Mouse (Mus musculus) CH12.LX (cell line): ENCODE data around the gene Fscn1. TPM values are rescaled to one million over a fixed set of nuclear protein-coding genes. Genes with fewer than 3 reads are reported as not detected.
A peak's percentile ranks its signal among the peaks of the same experiment; 100 is the strongest.

Experiments
- DNase-seq: peaks from one replicate; pipeline ENCODE4 v3.0.0-alpha.2; 2013; ENCODE audit errors: extremely low read depth
- H3K27ac ChIP-seq: 2 replicates; pipeline ENCODE4 v1.5.1; 2012; ENCODE audit warnings: low read depth, mild to moderate bottlenecking, control low read depth, moderate library complexity; ENCODE audit not compliant: insufficient read depth
- H3K27me3 ChIP-seq: replicated peaks from 2 replicates; pipeline ENCODE3; 2012; ENCODE audit warnings: inconsistent platforms
- H3K36me3 ChIP-seq, 2 experiments: replicated peaks in 1 of 2; 2 replicates each; pipeline versions ENCODE3 to v1.6.1; 2012; ENCODE audit warnings: inconsistent platforms in 1 of 2, low read length in 1 of 2, mild to moderate bottlenecking in 1 of 2, mixed read lengths in 1 of 2, moderate library complexity in 1 of 2; ENCODE audit not compliant: control insufficient read depth in 1 of 2, insufficient read depth in 1 of 2
- H3K4me1 ChIP-seq, 2 experiments: 2 replicates each; pipeline ENCODE4 v1.6.1; 2012; ENCODE audit warnings: inconsistent platforms in 1 of 2, moderate library complexity in 1 of 2; ENCODE audit not compliant: insufficient read depth in 2 of 2, control insufficient read depth in 1 of 2
- H3K4me2 ChIP-seq: 2 replicates; pipeline ENCODE4 v1.6.1; 2012; ENCODE audit warnings: low read depth, mild to moderate bottlenecking, control low read depth; ENCODE audit not compliant: poor library complexity, insufficient read depth, severe bottlenecking
- H3K4me3 ChIP-seq, 3 experiments: fragments of 150-350 bp in 1 of 3; sonication (generic) in 1 of 3; replicated peaks in 1 of 3; 2 replicates each; pipeline versions ENCODE3 to v1.5.1; 2011 to 2012; ENCODE audit warnings: low read depth in 2 of 3, low read length in 2 of 3, mild to moderate bottlenecking in 2 of 3, moderate library complexity in 2 of 3, control low read depth in 1 of 3, improper control_type of control experiment in 1 of 3, inconsistent platforms in 1 of 3, mixed read lengths in 1 of 3; ENCODE audit not compliant: poor library complexity in 1 of 3
- H3K79me2 ChIP-seq: replicated peaks from 2 replicates; pipeline ENCODE4 v1.6.1; 2012; ENCODE audit warnings: mild to moderate bottlenecking, moderate library complexity; ENCODE audit not compliant: control insufficient read depth, poor library complexity, insufficient read depth, severe bottlenecking; ENCODE audit errors: extremely low read depth
- H3K9ac ChIP-seq: 2 replicates; pipeline ENCODE4 v1.6.1; 2012; ENCODE audit warnings: low read depth, mild to moderate bottlenecking, control low read depth, moderate library complexity; ENCODE audit not compliant: insufficient read depth
- H3K9me3 ChIP-seq: replicated peaks from 2 replicates; pipeline ENCODE3; 2012; ENCODE audit warnings: low read length, inconsistent platforms, mixed read lengths
- BHLHE40 ChIP-seq: IDR thresholded peaks from 2 replicates; pipeline ENCODE4 v1.6.1; 2011; ENCODE audit warnings: mild to moderate bottlenecking, low read depth, low read length, improper control_type of control experiment
- CHD1 ChIP-seq: IDR thresholded peaks from 2 replicates; pipeline ENCODE4 v1.6.1; 2012; ENCODE audit warnings: low read depth, low read length, improper control_type of control experiment, inconsistent platforms
- CTCF ChIP-seq, 2 experiments: IDR thresholded peaks in 1 of 2; conservative IDR thresholded peaks in 1 of 2; 2 replicates each; pipeline ENCODE4 v1.5.1; 2011 to 2012; ENCODE audit warnings: low read depth in 2 of 2, low read length in 2 of 2, improper control_type of control experiment in 1 of 2, inconsistent platforms in 1 of 2, mild to moderate bottlenecking in 1 of 2, moderate library complexity in 1 of 2
- ETS1 ChIP-seq: conservative IDR thresholded peaks from 2 replicates; pipeline ENCODE4 v1.6.1; 2012; ENCODE audit warnings: low read depth, mild to moderate bottlenecking, inconsistent platforms, low read length, improper control_type of control experiment, moderate library complexity
- IRF4 ChIP-seq: IDR thresholded peaks from 2 replicates; pipeline ENCODE4 v1.6.1; 2014; ENCODE audit warnings: low read depth, mild to moderate bottlenecking, inconsistent platforms, low read length, improper control_type of control experiment
- KAT2A ChIP-seq: IDR thresholded peaks from 2 replicates; pipeline ENCODE4 v1.6.1; 2012; ENCODE audit warnings: low read length, improper control_type of control experiment, inconsistent platforms; ENCODE audit not compliant: insufficient replicate concordance
- MAX ChIP-seq: IDR thresholded peaks from 2 replicates; pipeline ENCODE4 v1.6.1; 2011; ENCODE audit warnings: low read length, improper control_type of control experiment
- MAZ ChIP-seq: IDR thresholded peaks from 2 replicates; pipeline ENCODE4 v1.6.1; 2012; ENCODE audit warnings: low read depth, mild to moderate bottlenecking, inconsistent platforms, low read length, improper control_type of control experiment, moderate library complexity
- MEF2A ChIP-seq: IDR thresholded peaks from 2 replicates; pipeline ENCODE4 v1.6.1; 2014; ENCODE audit warnings: low read depth, mild to moderate bottlenecking, inconsistent platforms, low read length, improper control_type of control experiment, borderline replicate concordance
- RCOR1 ChIP-seq: conservative IDR thresholded peaks from 2 replicates; pipeline ENCODE4 v1.6.1; 2012; ENCODE audit warnings: low read depth, mild to moderate bottlenecking, inconsistent platforms, low read length, improper control_type of control experiment
- SIN3A ChIP-seq: IDR thresholded peaks from 2 replicates; pipeline ENCODE4 v1.6.1; 2012; ENCODE audit warnings: low read length, improper control_type of control experiment, inconsistent platforms
- UBTF ChIP-seq: IDR thresholded peaks from 2 replicates; pipeline ENCODE4 v1.6.1; 2012; ENCODE audit warnings: low read depth, mild to moderate bottlenecking, inconsistent platforms, low read length, improper control_type of control experiment, moderate library complexity
- dilution Hi-C: fragments of 300-500 bp; cut with MboI; formaldehyde crosslinking; loops from 2 replicates; pipeline ENCODE4 v1.14.3; 2020; ENCODE audit warnings: low sequenced_read_pairs; ENCODE audit not compliant: extremely low pct_unique_long_range_greater_than_20kb, extremely low pct_ligation_motif_present
- in situ Hi-C: fragments of 300-500 bp; cut with MboI; formaldehyde crosslinking; loops from 3 replicates; pipeline ENCODE4 v1.14.3; 2019; ENCODE audit warnings: low sequenced_read_pairs, low pct_ligation_motif_present, low pct_unique_long_range_greater_than_20kb, mixed read lengths
- polyA plus RNA-seq: library from polyadenylated mRNA; unstranded; fragments of >175 nt; gene quantifications from 2 replicates; pipeline ENCODE4 v1.2.1, GENCODE M21; 2012; ENCODE audit warnings: low read depth; ENCODE audit not compliant: insufficient read length
- total RNA-seq, 2 experiments: library from RNA; depleted of rRNA; stranded (reverse); fragments of 300-350 nt in 1 of 2; fragments of >200 nt in 1 of 2; gene quantifications; 2 replicates each; pipeline ENCODE4 v1.2.3; 2012 to 2014

Gene Fscn1
- total and polyA plus RNA-seq, 3 experiments: 19.7 to 75.7 (median 65.3) TPM

DNA sequence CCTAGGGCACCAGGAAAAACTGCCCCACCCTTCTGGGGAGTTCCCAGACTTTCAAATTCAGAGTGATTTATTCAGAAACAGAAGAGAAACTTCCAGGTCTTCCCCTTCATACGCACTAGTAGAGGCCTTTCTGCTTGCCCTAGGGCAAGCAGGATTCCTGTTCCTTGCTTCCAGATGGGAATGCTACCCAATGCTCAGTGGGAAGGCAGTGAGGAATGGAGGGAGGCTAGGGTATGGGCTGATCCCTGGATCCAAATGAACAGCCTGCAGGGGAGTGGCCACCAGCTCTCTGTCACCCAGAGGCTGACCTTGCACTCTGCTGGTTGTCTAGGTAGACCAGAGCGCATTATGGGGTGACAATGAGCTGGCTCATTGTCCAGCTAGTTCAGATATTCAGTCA is 48.5 kb upstream of the Fscn1 start:
- H3K9me3 ChIP-seq: no peaks in the 10 kb centered on the region
- TF ChIP-seq KAT2A (no peak), IRF4 (peak; percentile 64), RCOR1 (no peak), MAZ (peak; percentile 70), CHD1 (no peak)
- dilution Hi-C loops (no loop called here), in situ Hi-C loops (no loop called here)
- no peak overlapping the region for H3K4me3 ChIP-seq
- no peaks in the 10 kb centered on the region for H3K36me3 ChIP-seq
- H3K4me2 ChIP-seq: peak overlapping the region; percentile 91
- peak overlapping the region; percentile 79 for H3K27ac ChIP-seq
- H3K79me2 ChIP-seq: peaks cover 7% of the 10 kb centered on the region; the same call in 1 of the 2 replicates
- H3K27me3 ChIP-seq: no peaks in the 10 kb centered on the region
- DNase-seq: no peak
- peaks cover 38 to 65% of the 10 kb centered on the region in 2 experiments for H3K4me1 ChIP-seq
- peak overlapping the region; percentile 34; the same call in 1 of the 2 replicates for H3K9ac ChIP-seq

- peak overlapping the region; percentile 59 for H3K27ac ChIP-seq
- TF ChIP-seq CTCF (conservative IDR thresholded peaks at IDR 0.05 in 1 of 2, IDR thresholded peaks at IDR 0.05 in 1 of 2; ENCODE audit: low read depth in 2 of 2, low read length in 2 of 2) (no peak), BHLHE40 (no peak), MEF2A (no peak), MAX (0 out of 2 replicates have a peak, but pooled peaks have one; percentile 16), ETS1 (no peak), SIN3A (no peak), UBTF (no peak)
- H3K4me3 ChIP-seq: no peak overlapping the region
- peak overlapping the region; percentile 91; the same call in 1 of the 2 replicates for H3K4me2 ChIP-seq
- dilution Hi-C loops (no loop called here), in situ Hi-C loops (no loop called here)
- H3K27me3 ChIP-seq: no peaks in the 10 kb centered on the region
- 0 out of 2 replicates have a peak, but pooled peaks cover 2% of the 10 kb centered on the region for H3K79me2 ChIP-seq
- no peaks in the 10 kb centered on the region for H3K36me3 ChIP-seq
- H3K9ac ChIP-seq: no peak overlapping the region
- H3K4me1 ChIP-seq: peaks cover 38 to 67% of the 10 kb centered on the region in 2 experiments
- no peak for DNase-seq
- H3K9me3 ChIP-seq: no peaks in the 10 kb centered on the region
Measured at GRCm38 (mm10) chr5:142912320-142912719, 47.8 kb upstream of the Fscn1 start.

- DNase-seq: no peak
- Histone ChIP-seq H3K9me3 (no peaks in the 10 kb centered on the region), H3K27me3 (no peaks in the 10 kb centered on the region), H3K4me2 (no peak overlapping the region), H3K4me1 (peaks cover 36 to 63% of the 10 kb centered on the region in 2 experiments), H3K4me3 (no peak overlapping the region), H3K9ac (no peak overlapping the region), H3K36me3 (no peaks in the 10 kb centered on the region), H3K79me2 (no peaks in the 10 kb centered on the region), H3K27ac (peak overlapping the region; percentile 59; the same call in 1 of the 2 replicates)
- in situ Hi-C loops (no loop called here), dilution Hi-C loops (no loop called here)
- TF ChIP-seq IRF4 (peak; percentile 48; the same call in 1 of the 2 replicates), SIN3A (no peak)
Measured at GRCm38 (mm10) chr5:142912739-142913138, 47.4 kb upstream of the Fscn1 start.
